Mouse (Mus musculus): ENCODE data around the gene Syngr1.

Gene Syngr1

GRCm38 (mm10) chr15:80090155-80090554 lies 979 bp upstream of the Syngr1 start:
- CTCF ChIA-PET: no interaction called here

DNA sequence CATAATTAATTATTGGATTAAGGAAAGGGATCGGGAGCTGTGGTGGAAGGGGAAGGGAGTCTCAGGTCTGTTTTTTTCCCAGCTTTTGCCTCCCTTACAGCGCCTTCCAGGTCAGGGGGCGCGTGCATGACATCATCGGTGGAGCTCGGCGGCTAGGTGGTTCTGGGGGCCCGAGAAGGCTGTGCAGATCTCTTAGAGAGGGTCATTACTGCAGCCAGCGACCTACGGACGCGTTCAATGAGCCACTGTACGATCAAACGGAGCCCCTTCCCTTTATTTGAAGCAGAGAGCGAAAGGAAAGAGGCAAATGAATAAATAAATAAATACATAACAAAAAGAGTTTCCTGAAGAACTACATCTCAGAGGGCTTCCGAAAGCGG lies 403 bp upstream of the Syngr1 start:
- CTCF ChIA-PET: interaction anchor here (0.5 kb wide), 1 partner anchor 271 kb away, joined by 3 read pairs; no protein-coding TSS in a partner anchor

DNA sequence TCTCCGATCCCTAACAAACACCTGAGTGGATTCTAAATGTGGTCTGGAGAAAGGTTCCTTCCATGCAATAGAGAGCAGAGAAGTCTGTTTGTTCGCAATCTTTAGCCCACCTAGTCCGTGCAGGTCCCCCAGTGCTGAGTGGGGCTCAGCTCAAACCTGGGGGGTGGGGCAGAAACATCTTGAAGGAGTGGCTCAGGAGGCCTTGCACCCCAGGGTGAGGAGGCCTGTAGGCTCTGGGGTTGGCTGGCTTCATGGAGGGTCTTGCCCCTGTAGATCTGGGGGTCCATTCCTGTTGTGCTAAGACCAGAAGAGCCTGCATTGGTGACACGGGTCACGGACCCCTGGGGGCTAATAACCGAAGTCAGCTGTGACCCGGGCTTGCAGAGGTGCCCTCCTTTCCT lies 907 bp downstream of the Syngr1 start:
- CTCF ChIA-PET: no interaction called here

- CTCF ChIA-PET: no interaction called here
Observed at GRCm38 (mm10) chr15:80092599-80092998, 1.5 kb downstream of the Syngr1 start.

- CTCF ChIA-PET: interaction anchor here (0.6 kb wide), 1 partner anchor 622 kb away, joined by 3 read pairs; no protein-coding TSS in a partner anchor
Observed at GRCm38 (mm10) chr15:80094201-80094600, 3.1 kb downstream of the Syngr1 start.

GRCm38 (mm10) chr15:80095596-80095995 lies 4.5 kb downstream of the Syngr1 start:
- CTCF ChIA-PET: interaction anchor here (0.6 kb wide), 1 partner anchor 189 kb away, joined by 3 read pairs; no protein-coding TSS in a partner anchor

GRCm38 (mm10) chr15:80096406-80096805 lies 5.3 kb downstream of the Syngr1 start:
- CTCF ChIA-PET: interaction anchor here (0.6 kb wide), 1 partner anchor 77 kb away, joined by 4 read pairs; the partner anchor contains the start of gene Mgat3

DNA sequence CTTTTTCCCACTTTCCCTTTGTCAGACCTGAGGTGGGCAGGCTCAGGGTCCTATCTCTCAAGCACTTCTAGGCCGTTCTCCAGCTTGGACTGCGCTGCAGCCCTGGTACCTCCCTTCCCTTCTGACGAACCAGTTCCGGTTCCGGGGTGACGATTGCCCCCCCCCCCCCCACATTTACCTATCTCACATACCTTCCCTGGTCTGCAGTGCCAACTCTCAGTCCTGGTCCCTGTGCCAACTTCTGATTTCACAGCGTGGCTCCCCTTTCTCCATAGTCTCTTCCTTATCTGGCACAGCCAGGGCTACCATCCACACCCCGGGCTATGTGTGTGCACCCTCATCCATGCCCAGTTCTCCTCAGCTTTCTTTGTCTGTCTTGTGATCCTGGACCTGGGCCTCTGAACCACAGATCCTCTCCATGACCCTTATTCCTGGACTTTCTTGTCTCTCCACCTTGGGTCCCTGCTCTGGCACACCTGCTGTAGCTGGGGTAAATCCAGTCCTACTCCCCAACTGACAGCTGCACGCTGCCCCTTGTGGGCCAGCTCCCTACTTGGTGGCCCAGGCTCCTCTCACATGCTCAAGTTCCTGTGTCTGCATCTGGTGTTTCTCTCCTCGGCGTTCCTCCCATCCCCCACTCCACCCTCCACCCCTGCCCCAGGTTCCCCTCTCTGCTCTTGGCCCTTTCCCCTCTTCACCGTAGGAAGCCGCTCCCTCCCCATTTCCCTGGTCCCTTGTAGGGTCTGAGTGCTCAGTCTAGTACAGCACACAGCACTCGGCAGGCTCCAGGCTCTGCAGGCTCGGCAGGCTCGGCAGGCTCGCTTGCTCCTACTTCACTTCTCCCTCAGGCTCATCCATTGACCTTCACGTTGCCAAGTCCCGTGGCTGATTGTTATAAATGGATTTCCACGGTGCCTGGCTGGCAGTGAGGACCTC lies 6.1 kb downstream of the Syngr1 start:
- CTCF ChIA-PET: interaction anchor here (0.6 kb wide), 1 partner anchor 77 kb away, joined by 4 read pairs; the partner anchor contains the start of gene Mgat3

DNA sequence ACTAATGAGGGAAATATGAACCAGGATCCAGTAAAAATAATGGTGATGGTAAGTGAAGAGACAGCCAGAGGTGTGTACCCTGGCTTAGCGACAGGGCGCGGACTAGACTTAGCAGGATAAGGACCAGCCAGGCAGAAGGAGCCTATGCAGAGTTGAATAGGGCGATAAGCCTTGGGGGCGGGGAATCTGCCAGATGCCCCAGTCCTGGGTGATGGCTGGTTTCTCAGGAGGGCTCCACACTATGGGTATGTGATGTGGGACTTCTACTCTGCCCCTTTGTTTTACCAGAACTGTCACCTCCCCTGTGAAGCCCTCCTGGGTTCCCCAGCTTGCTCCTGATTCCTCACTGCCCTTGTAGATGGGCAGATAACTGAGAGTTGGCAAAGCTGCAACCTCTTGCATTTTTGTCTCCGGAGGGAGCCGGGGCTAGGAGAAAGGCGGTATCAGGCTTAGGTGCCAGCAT lies 6.9 kb downstream of the Syngr1 start:
- CTCF ChIA-PET: no interaction called here

DNA sequence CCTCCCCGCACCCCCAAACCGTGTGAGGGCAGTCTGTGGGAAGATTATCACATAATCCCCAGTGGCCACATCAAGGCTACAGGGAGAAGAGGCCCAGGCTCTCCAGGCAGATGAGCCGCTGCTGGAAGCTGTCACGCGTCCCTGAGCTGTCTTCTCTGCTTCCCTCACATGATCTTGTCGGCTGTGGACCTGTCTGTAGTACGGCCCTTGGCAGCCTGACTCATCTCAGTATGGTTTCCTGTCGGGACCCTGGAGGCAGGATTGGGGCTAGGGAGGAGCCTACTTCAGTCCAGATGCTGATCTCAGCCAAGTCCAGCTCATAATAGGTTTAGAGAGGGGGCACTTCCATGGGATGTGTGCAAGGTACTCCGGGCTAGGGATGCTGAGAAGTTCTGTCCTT lies 7.7 kb downstream of the Syngr1 start:
- CTCF ChIA-PET: no interaction called here

DNA sequence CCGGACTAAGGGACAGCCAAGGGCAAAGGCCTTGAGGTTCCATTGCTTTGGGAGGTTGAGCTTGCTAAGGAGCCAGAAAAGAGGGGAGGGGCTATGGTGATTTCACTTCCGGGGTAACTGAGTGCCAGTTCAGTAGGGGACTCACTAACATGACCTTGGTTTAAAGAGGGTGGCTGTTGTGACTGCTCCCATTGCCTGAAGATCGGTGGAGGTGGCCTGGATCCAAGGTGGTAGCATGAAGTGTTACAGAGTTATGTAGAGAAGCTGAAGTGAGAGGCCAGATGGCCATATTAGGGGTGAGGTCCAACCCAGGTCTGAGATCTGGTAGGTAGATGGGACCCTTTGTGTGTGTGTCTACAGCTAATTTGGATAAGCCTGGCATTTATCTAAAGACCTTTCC lies 8.3 kb downstream of the Syngr1 start:
- CTCF ChIA-PET: no interaction called here

- CTCF ChIA-PET: no interaction called here
Observed at GRCm38 (mm10) chr15:80100196-80100595, 9.1 kb downstream of the Syngr1 start.

- CTCF ChIA-PET: no interaction called here
Observed at GRCm38 (mm10) chr15:80100871-80101270, 9.7 kb downstream of the Syngr1 start.

DNA sequence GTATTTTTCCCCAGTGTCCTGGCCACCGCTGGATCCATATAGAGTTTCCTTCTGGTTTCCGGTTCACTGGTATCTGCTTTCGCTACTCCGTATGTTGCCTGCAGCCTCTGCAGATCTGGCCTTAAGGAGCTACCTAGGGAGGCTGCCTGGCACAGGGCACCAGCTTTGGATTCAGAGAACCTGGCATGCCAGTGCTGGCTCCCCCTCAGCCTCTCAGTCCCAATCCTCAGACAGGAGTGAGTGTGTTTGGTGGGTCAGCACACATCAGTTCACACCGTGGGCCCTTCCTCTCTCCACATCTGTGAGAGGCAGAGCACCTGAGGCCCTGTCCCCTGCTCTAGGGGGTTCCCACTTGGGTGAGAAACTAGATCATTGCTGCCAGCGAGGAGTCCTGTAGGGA lies 10.4 kb downstream of the Syngr1 start:
- CTCF ChIA-PET: no interaction called here

GRCm38 (mm10) chr15:80102495-80102894 lies 11.4 kb downstream of the Syngr1 start:
- CTCF ChIA-PET: no interaction called here

- CTCF ChIA-PET: interaction anchor here (0.6 kb wide), 1 partner anchor 1635 kb away, joined by 3 read pairs; no protein-coding TSS in a partner anchor
Observed at GRCm38 (mm10) chr15:80105490-80106410, 14.6 kb downstream of the Syngr1 start.

DNA sequence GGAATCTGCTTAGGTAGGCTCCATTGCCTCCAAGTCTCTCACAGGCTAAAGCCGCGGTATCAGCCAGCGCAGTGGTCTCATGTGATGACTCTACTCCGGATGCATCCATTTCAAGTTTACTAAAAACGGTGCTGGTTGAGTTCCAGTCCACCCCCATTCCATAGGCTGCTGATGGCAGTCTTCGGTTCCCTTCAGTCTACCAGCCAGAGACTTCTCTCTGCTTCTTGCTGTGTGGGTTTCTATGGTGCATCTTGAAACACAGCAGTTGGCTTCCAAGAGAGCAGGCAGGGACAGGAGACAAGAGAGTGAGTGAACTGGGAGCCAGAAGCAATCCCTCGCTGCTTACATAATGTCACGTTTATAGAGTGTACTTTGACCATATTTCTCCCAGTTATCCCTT lies 16.0 kb downstream of the Syngr1 start:
- CTCF ChIA-PET: no interaction called here

GRCm38 (mm10) chr15:80107575-80107974 lies 16.4 kb downstream of the Syngr1 start:
- CTCF ChIA-PET: no interaction called here

GRCm38 (mm10) chr15:80111436-80111835 lies 20.3 kb downstream of the Syngr1 start:
- CTCF ChIA-PET: no interaction called here

DNA sequence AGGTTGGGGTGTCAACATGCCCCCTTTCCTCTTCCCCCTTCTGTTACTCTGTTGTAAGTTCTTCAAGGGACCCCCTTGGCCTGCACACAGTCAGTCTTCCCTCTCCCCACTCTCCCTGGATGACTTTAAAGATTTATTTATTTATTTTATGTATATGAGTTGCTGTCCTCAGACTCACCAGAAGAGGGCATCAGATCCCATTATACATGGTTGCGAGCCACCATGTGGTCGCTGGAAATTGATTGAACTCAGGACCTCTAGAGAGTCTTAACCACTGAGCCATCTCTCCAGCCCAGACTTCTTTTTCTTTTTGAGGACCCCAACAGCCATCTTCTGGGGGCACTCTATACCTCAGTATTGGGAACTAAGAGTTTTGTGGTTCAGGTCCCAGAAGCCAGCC lies 21.4 kb downstream of the Syngr1 start:
- CTCF ChIA-PET: no interaction called here

GRCm38 (mm10) chr15:80114414-80114813 lies 23.3 kb downstream of the Syngr1 start:
- CTCF ChIA-PET: no interaction called here

DNA sequence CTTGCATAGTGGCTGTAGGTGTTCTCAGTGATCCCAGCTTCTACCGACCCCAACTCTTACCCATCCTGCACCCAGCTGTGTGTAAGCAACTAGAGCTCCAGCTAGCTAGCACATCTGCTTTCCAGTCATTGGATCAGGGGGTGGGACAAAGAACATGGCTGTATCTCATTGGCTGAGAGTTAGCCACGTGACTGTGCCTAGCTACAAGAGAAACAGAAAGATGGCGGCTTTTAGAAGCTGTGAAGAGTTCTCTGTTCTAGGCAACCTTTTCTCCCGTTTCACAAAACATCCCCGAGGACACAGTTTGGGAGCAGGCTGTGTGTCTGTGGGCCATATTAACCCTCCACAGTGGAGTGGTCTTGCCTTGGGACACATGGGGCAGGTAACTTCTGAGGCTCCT lies 24.1 kb downstream of the Syngr1 start:
- CTCF ChIA-PET: no interaction called here

All from spleen, embryonic (tissue).